Mouse (Mus musculus) forebrain, postnatal 0 days (tissue): Measurements from ENCODE around the gene Pcdh7. TPM values are rescaled to one million over a fixed set of nuclear protein-coding genes. Genes with fewer than 3 reads are reported as not detected.

Experiments
- ATAC-seq: fragments of 200-750 bp; cut with Nextera tagmentation; 2 replicates; pipeline ENCODE4 v1.8.0; 2017; ENCODE audit warnings: mild to moderate bottlenecking, moderate library complexity
- DNase-seq: peaks from one replicate; pipeline ENCODE4 v3.0.0-alpha.2; 2015
- H3K27ac ChIP-seq: fragments of 300-500 bp; sonication (generic); 2 replicates; pipeline ENCODE4 v1.5.1; 2014; ENCODE audit warnings: low read depth, mild to moderate bottlenecking, antibody characterized with exemption, low read length, moderate library complexity, mixed read lengths
- H3K27me3 ChIP-seq: fragments of 300-500 bp; sonication (generic); 2 replicates; pipeline ENCODE4 v1.6.1; 2014; ENCODE audit warnings: mild to moderate bottlenecking, low read length, mixed read lengths; ENCODE audit not compliant: insufficient read depth
- H3K36me3 ChIP-seq: fragments of 300-500 bp; sonication (generic); 2 replicates; pipeline ENCODE4 v1.6.1; 2014; ENCODE audit warnings: mild to moderate bottlenecking, moderate library complexity; ENCODE audit not compliant: insufficient read depth
- H3K4me1 ChIP-seq: fragments of 300-500 bp; sonication (generic); 2 replicates; pipeline ENCODE4 v1.6.1; 2014; ENCODE audit warnings: antibody characterized with exemption; ENCODE audit not compliant: insufficient read depth
- H3K4me2 ChIP-seq: fragments of 300-500 bp; sonication (generic); 2 replicates; pipeline ENCODE4 v1.6.1; 2014; ENCODE audit warnings: low read depth, mild to moderate bottlenecking, moderate library complexity
- H3K4me3 ChIP-seq: fragments of 300-500 bp; sonication (generic); 2 replicates; pipeline ENCODE4 v1.5.1; 2014; ENCODE audit warnings: low read depth, low read length, mixed read lengths
- H3K9ac ChIP-seq: fragments of 300-500 bp; sonication (generic); 2 replicates; pipeline ENCODE4 v1.6.1; 2014; ENCODE audit warnings: mild to moderate bottlenecking
- H3K9me3 ChIP-seq: fragments of 300-500 bp; sonication (generic); 2 replicates; pipeline ENCODE4 v1.6.1; 2016; ENCODE audit warnings: low read length
- CTCF ChIP-seq: sonication (generic); IDR thresholded peaks from 2 replicates; pipeline ENCODE4 v1.5.1; 2016; ENCODE audit warnings: antibody characterized with exemption, control low read depth, low read depth
- WGBS: fragments of 180-500 bp; shearing (Covaris S2); extraction: QIAGEN DNeasy Blood & Tissue Kit; methylation state at CpG from one replicate; pipeline ENCODE4 v1.1.7; 2014; 5-methylcytosine and 5-hydroxymethylcytosine counted together
- polyA plus RNA-seq: library from polyadenylated mRNA; unstranded; fragments of >200 nt; fragmentation: Nextera tagmentation; extraction: Ambion mirVana; gene quantifications from 2 replicates; pipeline ENCODE4 v1.2.1, GENCODE M21; 2015
- total RNA-seq: library from RNA; depleted of rRNA; stranded (reverse); fragments of >200 nt; gene quantifications from 2 replicates; pipeline ENCODE4 v1.2.3, GENCODE M21; 2014

Pcdh7 gene
- total and polyA plus RNA-seq, 2 experiments from 2014 or later, result 15.5 to 89.3 TPM

DNA sequence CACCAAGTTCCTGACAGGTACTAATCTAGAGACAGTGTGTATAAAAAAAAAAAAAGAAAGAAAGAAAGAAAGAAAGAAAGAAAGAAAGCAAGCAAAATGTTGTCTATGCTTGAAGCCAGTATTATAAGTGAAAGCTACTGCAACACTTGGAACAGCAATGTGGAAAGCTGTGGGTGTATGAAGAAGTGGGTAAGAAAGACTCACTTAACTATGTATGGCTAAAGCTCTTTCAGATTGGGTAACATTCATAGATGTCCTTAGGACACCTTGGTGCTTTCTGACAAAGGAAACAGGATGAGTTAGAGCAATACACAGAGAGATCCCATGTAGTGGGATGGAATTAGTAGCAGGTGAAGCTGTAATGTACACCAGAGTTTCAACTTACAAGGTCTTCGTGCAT, 32.6 kb downstream of the Pcdh7 start:
- H3K4me2 ChIP-seq, result no peak overlapping the region
- 90% methylated on average over 1 of the region's 1 CpGs for WGBS
- no peaks in the 10 kb centered on the region for H3K27me3 ChIP-seq
- H3K36me3 ChIP-seq, result no peaks in the 10 kb centered on the region
- H3K27ac ChIP-seq, result no peak overlapping the region
- H3K4me3 ChIP-seq, result no peak overlapping the region
- ATAC-seq (no peak), DNase-seq (no peak)
- no peaks in the 10 kb centered on the region for H3K9me3 ChIP-seq
- no peak for TF ChIP-seq CTCF
- no peak overlapping the region for H3K9ac ChIP-seq
- no peaks in the 10 kb centered on the region for H3K4me1 ChIP-seq

DNA sequence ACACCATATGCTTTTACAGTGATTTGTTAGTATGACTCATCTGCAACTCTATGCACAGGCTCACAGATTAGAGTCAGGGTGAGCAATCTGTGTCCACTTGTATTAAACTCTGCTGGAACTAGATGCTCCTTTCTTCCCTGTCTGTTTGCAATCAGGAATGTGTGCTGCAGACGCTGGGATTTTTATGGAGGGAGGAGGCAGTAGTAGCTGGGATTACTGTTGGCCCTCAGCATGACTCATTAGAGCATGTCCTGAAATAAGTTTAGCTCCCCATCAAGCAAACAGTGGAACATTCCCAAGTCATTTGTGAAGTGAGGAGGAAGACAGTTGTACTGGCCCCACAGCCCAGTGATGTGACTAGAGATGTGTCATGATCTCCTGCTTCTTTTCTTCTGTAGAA, 38.0 kb downstream of the Pcdh7 start:
- no peaks in the 10 kb centered on the region for H3K36me3 ChIP-seq
- no peaks in the 10 kb centered on the region for H3K27me3 ChIP-seq
- H3K9me3 ChIP-seq, result no peaks in the 10 kb centered on the region
- H3K4me1 ChIP-seq, result no peaks in the 10 kb centered on the region
- no peak overlapping the region for H3K4me2 ChIP-seq
- no peak for DNase-seq
- no peak for TF ChIP-seq CTCF
- whole genome bisulfite sequencing, result 18% methylated on average over 1 of the region's 1 CpGs
- no peak overlapping the region for H3K27ac ChIP-seq
- H3K9ac ChIP-seq, result no peak overlapping the region
- H3K4me3 ChIP-seq, result no peak overlapping the region
- ATAC-seq, result no peak

DNA sequence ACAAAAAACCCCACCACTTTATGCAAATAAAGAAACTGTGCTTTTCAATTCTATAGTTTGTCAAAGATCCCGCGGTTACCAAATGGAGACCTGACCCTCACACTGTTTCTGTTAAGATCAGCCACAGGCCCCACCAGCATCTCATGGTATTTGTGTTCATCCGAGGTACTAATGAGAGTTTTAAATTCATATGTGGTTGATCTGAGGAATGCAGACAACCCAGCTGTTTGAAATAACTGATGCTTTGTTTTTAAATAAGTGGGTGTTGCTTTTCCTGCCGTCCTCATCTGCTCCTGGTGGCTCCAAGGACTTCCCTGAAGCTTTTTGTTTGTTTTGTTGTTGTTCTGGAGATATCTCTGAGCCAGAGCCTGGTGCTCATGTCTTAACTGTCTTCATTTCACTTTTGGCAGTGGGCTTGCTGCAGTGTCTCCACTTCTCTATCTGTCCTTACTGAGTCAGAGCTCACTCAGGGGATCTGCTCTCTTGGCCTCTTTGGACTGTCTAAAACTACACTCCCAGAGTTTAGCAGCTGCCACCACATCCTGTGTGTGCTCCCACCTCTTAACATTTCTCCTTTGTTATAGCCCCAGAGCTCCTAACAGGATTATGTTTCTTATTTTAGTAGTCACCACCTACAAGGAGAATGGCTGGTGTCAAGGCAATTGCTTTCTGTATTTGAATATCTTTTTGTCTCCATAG, 39.1 kb downstream of the Pcdh7 start:
- Histone ChIP-seq H3K27ac (no peak overlapping the region), H3K27me3 (no peaks in the 10 kb centered on the region), H3K4me1 (no peaks in the 10 kb centered on the region), H3K4me3 (no peak overlapping the region), H3K9me3 (no peaks in the 10 kb centered on the region), H3K4me2 (no peak overlapping the region), H3K9ac (no peak overlapping the region), H3K36me3 (no peaks in the 10 kb centered on the region)
- 40% methylated on average over 4 of the region's 4 CpGs for WGBS
- DNase-seq (no peak), ATAC-seq (no peak)
- TF ChIP-seq CTCF, result no peak

DNA sequence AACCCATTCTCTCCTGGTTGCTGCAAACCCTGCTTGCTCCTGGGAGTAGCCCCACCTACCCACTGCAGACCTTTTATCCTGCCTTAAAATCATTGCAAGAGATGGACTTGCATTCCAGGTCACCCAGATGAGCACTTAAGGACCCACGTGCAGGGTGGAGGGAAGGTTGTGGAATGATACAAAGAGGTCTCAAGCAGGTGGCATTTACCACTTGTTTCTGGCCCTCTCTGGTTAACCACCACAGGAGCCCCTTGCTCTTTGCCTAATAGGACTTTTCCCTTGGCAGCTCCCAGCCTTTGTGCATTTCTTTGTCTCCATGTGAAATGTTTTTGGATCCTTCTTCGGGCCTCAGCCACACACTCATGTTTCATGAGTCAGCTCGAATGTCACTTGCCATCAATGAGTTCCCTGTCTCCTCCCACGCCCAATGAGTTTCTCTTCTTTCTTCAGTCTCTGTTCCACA, 39.7 kb downstream of the Pcdh7 start:
- H3K4me3 ChIP-seq, result no peak overlapping the region
- no peaks in the 10 kb centered on the region for H3K36me3 ChIP-seq
- no peaks in the 10 kb centered on the region for H3K9me3 ChIP-seq
- H3K27ac ChIP-seq, result no peak overlapping the region
- H3K4me1 ChIP-seq, result no peaks in the 10 kb centered on the region
- no peak for TF ChIP-seq CTCF
- no peak overlapping the region for H3K4me2 ChIP-seq
- no peaks in the 10 kb centered on the region for H3K27me3 ChIP-seq
- WGBS, result 23% methylated on average over 4 of the region's 4 CpGs
- no peak overlapping the region for H3K9ac ChIP-seq
- ATAC-seq (no peak), DNase-seq (no peak)

DNA sequence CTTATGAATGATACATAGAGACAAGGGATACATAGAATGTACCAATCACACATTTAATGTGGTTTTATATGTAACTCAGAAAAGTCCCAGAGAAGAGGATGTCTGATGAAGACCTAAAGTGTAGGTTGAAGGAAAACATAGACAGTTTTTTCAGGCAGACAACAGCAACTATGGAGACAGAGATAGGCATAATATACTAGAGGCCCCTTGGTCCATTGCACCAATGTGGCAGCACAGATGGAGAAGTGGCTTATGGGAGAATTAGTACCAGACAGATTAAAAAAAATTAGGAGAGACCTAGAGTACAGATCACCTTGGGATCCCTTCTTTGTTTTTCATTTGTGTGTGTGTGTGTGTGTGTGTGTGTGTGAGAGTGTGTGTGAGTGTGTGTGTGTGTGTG, 41.2 kb downstream of the Pcdh7 start:
- H3K9me3 ChIP-seq, result no peaks in the 10 kb centered on the region
- no peaks in the 10 kb centered on the region for H3K4me1 ChIP-seq
- no peaks in the 10 kb centered on the region for H3K27me3 ChIP-seq
- H3K4me2 ChIP-seq, result no peak overlapping the region
- H3K36me3 ChIP-seq, result no peaks in the 10 kb centered on the region
- no peak overlapping the region for H3K4me3 ChIP-seq
- no peak overlapping the region for H3K27ac ChIP-seq
- ATAC-seq, result no peak
- H3K9ac ChIP-seq, result no peak overlapping the region
- TF ChIP-seq CTCF, result no peak
- DNase-seq, result no peak

DNA sequence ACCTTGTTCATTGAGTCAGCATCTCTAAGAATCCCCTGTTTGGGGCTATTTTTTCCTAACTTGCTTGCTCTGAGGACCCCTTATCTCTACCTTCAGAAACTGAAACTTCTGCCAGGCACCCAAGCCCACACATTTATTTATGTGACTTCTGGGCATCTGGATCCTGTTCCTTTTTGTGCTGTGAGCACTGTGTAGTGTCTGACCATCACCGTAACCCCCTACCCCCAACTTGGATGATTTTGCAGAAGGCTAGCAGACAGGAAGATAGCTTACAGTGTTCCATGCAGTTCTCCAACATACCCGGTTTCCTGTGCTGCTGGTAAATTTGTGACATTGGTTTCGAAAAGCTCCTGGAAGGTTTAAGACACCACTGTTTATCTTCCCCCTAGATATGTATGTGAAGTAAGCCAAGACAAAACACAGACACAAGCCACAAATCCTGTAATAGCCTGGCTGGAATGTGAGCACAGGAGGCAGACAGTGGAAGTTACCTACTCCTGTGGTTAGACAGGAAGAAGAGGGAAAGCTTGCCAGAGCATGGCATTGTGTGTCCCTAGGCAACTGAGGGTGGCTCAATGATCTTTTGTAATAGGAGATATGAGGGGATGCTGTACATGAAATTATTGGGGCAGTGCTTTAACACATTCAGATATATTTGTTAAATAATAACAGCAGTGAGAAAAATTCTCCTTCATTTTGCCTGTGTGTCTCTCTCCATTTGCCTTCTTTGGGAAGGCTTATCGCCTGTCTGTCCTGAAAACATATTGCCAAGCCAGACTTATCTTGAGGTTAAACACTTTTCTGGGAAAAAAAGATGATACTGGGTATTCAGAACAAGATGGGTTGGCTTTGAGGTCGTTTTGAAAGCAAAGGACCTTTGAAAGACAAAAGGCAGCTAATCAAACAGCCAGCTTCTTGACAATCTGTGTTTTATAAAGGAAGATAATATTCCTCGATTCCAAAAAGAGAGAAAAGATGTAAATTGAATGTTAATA, 42.6 kb downstream of the Pcdh7 start:
- DNase-seq, result no peak
- Histone ChIP-seq H3K27ac (no peak overlapping the region), H3K4me1 (no peaks in the 10 kb centered on the region), H3K4me3 (no peak overlapping the region), H3K4me2 (no peak overlapping the region), H3K9ac (no peak overlapping the region), H3K36me3 (no peaks in the 10 kb centered on the region), H3K27me3 (no peaks in the 10 kb centered on the region), H3K9me3 (no peaks in the 10 kb centered on the region)
- no peak for TF ChIP-seq CTCF
- no peak for ATAC-seq
- 65% methylated on average over 6 of the region's 6 CpGs for WGBS

DNA sequence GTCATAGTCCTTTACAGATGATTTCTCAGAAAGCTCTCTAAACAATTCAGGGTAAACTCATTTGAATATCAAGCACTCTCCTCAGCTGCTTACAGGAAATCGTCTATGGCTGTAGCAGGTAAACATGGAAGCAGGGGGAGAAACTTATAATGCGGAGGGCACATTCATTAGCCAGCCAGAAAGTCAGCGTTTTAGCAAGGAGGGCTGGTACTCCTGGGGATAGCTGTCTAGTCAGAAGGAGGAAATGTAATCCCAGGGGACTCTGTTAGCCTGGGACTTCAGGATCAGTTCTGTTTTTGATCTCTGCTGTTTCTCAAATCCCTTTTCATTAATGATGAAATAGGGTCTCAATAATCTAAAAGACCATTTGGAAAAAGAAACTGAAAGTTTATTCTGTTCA, 47.6 kb downstream of the Pcdh7 start:
- WGBS, result 25% methylated on average over 3 of the region's 3 CpGs
- H3K4me2 ChIP-seq, result no peak overlapping the region
- DNase-seq (no peak), ATAC-seq (no peak)
- TF ChIP-seq CTCF, result no peak
- no peak overlapping the region for H3K27ac ChIP-seq
- no peaks in the 10 kb centered on the region for H3K9me3 ChIP-seq
- no peak overlapping the region for H3K4me3 ChIP-seq
- 0 out of 2 replicates have a peak, but pooled peaks cover under 1% of the 10 kb centered on the region for H3K4me1 ChIP-seq
- no peaks in the 10 kb centered on the region for H3K27me3 ChIP-seq
- H3K9ac ChIP-seq, result no peak overlapping the region
- H3K36me3 ChIP-seq, result no peaks in the 10 kb centered on the region
